Mouse (Mus musculus): ENCODE results near the gene Dtnb.
A peak's percentile ranks its signal among the peaks of the same experiment; 100 is the strongest.

The Dtnb gene

DNA sequence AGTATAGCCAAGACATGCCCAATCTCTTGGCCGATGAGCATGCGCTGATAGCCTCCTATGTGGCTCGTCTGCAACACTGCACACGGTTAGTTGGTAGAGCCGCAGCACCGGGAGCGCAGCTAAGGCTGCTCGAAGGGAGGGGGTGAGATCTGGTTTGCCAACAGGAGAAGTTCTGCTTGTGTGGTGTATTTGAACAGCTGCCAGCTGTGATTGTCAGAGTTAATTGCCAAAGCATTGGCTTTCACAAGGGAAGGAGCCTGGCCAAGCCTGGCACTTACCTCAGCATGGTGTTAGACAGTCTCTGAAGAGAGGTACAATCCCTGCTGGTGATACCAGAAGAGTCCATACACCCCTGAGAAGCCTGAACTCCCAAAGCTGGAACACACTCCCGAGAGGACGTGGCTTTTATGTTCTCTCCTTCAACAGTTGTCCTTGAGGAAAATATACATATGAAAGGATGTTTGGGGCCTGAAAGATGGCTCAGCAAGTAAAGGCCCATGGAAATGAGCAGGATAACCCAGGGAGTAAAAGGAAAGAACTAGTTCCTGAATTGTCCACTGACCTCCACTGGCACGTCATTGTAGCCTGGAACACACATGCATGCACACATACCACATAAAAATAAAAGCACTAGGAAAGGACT is 160.6 kb downstream of the Dtnb start:
- peak; percentile 60 to 68 for DNase-seq (ENCODE audit: low spot score in 2 of 2)

DNA sequence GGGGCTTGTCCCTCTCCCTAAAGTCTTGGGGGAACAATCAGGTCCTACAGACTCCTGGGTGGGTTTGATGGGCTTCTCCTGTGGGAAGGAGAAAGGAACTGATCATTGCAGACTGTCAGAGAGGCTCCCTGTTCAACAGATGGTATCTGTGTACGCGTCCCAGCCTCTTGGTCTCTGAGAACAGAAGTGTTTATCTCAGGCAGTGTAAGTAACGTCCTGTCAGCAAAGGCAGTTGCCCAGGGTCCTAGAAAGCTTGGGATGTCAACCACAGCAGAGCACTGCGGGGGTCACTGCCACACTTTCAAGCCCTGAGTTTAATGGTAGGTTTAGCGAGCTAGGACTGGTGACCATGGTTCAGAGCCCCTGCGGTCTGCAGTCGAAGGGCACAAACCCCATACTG is 161.1 kb downstream of the Dtnb start:
- DNase-seq (ENCODE audit: low spot score in 2 of 2) = no peak

- no peak for DNase-seq (ENCODE audit: low spot score in 2 of 2)
Observed at GRCm38 (mm10) chr12:3737009-3737408, 164.8 kb downstream of the Dtnb start.

DNA sequence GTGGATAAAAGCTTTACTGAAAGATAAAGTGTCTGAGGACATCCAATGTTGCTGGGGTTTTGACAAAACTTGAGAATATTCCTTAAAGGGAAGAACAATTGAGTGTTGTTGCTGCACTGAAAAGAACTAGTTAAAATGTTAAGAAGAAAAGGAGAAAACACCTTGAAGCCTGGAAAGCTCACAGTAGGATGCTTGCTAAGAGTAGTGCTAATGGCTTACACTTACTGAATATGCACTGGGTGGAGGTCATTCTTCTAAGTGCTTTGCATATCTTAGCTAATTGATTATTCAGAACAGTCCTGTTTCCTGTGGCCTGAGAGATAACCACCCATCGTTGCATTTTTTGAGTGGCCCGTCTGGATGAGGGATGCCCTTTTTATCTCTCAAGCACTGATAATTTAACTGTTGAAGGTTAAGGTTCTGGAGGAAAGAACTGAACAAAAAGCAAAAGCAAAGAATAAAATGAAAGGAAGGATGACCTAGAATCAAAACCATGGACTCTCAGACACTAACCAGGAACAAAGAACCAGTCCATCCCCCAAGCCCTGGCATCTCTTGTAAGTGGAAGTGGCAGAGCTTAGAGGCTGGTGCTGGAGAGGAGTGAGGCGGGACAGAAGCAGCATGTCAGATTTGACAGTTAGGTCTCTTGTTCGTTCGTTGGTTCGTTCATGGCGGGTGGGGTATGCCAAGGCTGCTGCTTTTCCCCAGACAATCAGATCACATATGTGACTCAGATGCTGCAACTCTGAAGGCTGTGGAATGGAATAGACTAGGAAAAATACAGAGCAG is 166.8 kb downstream of the Dtnb start:
- DNase-seq (ENCODE audit: low spot score in 2 of 2) = no peak

DNA sequence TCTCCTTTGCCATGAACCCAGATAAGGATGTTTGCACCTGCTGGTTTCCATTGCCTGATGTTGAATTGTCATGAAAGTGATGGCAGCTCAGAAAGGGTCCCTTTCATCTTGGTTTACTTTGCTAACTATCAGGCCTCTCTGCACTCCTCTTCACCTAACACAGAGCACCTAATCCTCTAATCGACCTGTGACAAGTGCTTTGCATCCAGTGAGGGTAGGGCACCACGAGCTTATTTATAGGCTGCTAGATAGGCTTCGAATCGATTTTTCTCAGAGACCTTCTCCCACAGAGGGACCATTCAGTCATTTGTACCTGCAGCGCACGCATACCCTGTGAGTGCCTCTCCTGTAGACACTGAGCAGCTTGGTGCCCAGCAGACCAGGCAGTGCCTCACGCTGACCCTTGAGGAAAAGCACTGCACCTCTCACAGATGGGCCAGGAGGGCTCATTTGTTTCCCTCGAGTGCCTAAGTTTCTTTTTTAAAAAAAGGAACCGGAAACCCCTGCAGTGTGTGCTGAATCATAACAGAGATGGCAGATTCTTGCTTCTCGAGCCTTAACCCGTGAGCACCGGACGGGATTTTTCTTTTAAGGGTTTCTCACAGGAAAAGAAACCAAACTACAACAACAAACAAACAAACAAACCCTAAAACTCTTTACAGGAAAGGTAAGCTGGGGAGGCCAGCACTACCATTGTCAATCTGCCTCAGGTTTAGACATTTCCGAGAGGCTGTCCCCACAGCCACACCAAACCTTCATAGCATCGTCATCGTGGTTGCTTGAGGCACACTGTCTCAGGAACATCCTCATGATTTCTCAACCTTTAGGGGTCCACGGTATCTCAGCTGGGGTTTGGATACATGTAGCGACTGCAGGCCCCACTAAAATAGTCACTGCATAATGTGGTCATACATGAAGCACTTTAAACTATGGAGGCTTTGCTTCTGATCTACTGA is 167.8 kb downstream of the Dtnb start:
- no peak for DNase-seq (ENCODE audit: low spot score in 2 of 2)

DNA sequence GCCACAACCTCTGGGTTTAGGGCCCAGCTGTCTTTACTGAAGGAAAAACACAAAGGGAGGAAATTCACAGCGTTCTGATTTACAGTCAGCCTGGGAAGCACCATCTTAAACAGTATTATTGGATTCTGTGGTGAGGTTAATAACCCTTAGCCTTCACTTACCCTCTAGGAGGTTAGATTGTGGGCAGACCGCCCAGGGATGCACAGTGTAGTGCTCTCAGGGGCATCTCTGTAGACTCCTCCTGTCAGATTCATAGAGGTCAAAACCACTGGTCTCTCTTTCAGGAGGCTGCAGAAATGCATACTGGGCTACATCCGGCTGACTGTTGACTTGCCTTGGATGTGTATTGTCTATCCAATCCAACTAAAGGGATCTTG is 168.5 kb downstream of the Dtnb start:
- no peak for DNase-seq (ENCODE audit: low spot score in 2 of 2)

- DNase-seq (ENCODE audit: low spot score in 2 of 2) = peak in 1 of 2 experiments; percentile 53
Observed at GRCm38 (mm10) chr12:3745432-3746105, 173.4 kb downstream of the Dtnb start.

DNA sequence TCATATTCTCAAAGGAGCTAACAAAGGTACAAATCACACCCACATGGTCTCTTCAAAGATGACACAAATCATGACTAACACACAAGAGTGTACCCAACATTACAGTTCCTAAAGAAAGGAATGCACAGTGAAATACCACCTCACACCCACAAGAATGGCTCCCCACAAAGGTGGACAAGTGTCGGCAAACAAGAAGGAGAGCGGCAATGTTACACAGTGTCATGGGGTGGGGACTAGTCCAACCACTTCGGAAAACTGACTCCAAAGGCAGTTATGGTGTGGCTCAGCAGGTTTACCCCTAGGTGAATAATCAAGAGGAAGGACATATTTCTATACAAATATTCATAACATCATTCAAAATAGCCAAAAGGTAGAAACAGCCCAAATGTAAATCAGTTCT is 174.2 kb downstream of the Dtnb start:
- DNase-seq (ENCODE audit: low spot score in 2 of 2) = no peak

DNA sequence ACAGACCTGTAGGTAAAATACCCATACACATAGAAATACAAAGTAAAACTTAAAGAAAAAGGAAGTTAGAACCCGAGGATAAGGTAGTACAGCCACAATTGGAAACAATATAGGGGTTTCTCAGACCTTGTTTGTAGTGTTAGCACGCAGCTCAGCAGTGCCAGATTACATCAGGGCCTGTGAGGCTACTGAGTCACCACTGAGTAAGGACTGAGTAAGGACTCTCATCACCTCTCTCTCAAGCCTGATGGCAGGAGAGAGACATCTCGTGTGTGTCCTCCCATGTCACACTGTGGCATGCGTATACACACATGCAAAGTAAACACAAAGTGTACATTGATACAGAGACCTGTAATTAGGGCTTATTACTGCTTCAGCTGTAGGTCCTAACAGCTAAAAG is 175.4 kb downstream of the Dtnb start:
- DNase-seq (ENCODE audit: low spot score in 2 of 2) = no peak

- no peak for DNase-seq (ENCODE audit: low spot score in 2 of 2)
Observed at GRCm38 (mm10) chr12:3755522-3755921, 183.3 kb downstream of the Dtnb start.

- no peak for DNase-seq (ENCODE audit: low spot score in 2 of 2)
Observed at GRCm38 (mm10) chr12:3756216-3756615, 184.0 kb downstream of the Dtnb start.

GRCm38 (mm10) chr12:3758127-3758526 is 185.9 kb downstream of the Dtnb start:
- DNase-seq (ENCODE audit: low spot score in 2 of 2) = no peak

DNA sequence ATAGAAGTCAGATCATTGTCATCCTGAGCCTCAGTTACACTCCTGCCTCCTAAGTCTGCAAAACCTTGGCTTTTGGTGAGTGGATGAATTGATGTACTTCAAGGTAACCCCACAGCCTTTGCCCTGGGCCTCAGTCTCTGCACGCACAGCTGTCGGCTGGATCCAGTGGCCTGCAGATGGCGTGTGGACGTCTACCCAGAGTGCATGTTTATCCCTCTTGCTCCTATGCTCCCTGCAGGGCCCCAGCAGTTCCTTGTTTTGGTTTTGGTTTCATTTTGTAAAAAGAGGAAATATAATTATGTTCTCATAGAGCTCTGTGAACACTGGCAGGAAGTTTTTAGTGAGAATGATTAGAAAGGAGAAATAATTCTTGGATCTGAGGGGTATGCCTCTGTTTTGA is 187.2 kb downstream of the Dtnb start:
- DNase-seq (ENCODE audit: low spot score in 2 of 2) = peak in 1 of 2 experiments; percentile 41

DNA sequence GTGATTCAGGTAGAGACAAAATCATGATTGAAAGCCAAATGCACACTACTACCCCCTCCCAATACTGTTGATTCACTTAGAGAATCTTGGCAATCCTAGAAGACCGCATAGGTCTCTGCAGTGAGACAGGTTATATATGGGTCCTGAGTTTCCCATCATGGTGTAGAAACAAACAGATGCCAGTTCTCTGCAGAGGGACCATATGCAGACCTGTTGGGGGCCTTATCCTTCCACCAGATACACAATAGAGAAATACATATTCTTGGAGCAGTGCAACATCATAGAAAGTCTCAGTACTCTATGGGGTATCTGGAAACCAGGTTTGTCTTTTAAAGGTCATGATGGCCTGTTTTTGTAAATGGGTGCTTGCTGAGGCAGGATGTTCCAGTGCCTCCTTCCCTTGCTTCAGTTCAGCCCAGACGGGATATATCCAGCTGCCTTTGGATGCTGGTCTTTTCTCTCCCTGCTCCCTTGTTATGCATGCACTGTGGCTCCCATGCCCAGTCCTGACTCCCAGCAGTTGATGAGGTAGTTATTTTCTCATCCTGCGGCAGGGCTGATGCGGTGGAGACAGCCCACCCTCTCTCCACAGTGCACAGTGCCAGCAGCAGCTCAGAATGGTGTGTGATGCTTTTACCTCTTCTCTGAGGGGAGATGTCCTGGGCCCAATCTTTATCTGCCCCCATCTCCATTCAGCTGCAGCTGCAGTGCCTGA is 188.9 kb downstream of the Dtnb start:
- no peak for DNase-seq (ENCODE audit: low spot score in 2 of 2)

DNA sequence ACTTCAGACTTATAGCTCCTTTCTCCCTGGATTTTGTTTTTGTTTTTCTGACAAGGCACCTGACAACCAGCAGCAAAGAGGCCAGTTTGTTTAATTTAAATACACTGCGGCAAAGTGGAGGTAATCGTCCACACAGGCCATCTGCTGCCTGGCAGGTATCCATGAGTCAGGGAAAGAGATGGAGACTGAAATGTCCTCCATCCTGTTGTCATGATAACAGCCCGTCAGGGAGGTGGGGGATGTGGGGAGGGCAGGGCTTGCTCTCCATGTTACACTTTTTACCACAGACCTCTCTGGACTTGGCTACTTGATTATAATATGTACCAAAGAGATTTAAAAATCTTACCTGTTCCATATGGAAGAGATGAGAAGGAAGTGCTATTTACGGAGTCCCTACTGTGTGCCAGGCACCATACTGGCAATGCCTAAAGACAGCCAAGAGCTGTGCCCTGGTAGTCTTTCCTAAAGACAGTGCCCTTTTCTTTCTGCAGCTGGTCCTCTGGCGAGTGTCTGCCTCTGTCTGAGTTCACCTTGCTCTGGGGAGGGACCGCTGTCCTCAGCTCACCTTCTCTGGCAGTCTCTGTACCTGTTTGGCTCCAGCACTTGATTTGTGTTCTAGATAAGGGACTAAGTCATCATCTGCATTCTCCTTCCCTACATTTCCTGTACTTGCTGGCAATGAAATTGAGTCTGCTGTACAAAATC is 189.6 kb downstream of the Dtnb start:
- DNase-seq (ENCODE audit: low spot score in 2 of 2) = peak in 1 of 2 experiments; percentile 48

DNA sequence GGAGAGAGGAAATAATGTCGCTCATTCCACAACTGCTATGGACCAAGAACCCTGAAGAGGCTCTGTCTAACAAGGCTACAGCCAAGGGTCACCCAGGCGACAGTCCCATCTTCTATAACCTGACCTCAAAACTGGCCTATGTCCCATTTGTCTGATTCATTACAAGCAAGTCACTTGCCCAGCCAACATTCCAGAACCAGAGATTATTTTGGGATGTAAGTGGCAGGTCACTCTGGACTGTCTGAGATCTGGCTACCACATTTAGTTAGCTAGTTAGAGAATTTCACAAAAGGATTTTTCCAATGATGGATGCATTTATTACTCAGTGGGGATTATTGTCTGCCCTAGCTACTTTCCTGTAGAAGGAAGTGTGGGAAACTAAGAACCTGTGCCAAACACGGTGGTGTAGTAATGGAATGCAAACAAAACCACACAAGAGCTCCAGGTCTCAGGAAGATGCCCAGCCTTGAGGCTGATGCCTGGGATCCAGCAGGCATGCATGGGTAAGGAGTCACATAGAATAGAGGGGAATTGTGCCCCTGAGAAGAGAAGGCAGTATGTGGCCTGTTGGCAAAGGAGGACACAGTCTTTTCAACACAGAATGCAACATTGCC is 192.1 kb downstream of the Dtnb start:
- no peak for DNase-seq (ENCODE audit: low spot score in 2 of 2)

DNA sequence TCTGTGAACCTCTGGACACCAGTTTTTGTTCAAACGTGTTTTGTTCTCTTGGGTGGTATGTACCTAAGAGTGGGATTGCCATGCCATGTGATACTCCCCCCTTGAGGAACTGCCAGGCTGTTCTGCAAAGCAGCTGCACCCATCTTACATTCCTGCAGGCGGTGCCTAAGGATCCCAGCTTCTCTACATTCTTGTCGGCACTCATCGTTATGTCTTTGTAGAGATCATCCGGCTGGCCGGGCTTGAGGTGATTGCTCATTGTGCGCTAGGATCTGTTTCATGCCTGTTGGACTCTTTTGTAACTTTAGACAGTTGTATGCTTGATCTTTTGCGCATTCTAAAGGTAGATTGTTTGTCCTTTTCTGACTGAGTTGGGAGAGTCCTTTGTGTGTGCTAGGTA is 195.2 kb downstream of the Dtnb start:
- no peak for DNase-seq (ENCODE audit: low spot score in 2 of 2)

GRCm38 (mm10) chr12:3768391-3768790 is 196.2 kb downstream of the Dtnb start:
- DNase-seq (ENCODE audit: low spot score in 2 of 2) = no peak

DNA sequence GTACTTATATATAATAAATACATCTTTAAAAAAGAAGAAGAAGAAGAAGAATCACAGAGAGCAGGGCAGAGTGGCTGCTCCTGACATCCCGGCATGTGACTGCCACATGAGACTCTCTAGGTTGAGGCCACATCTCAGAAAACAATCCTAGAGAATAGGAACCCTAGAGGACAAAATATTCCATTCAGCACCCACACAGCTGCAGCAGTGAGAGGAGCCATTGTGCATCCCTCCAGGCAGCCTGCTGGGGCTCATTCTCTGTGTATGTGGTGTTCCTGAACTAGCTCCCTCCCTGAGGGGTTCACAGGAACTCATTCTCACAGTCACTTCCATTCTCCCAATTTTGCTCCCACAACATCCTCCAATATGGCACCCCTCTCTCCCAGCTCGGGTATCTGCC is 198.4 kb downstream of the Dtnb start:
- DNase-seq (ENCODE audit: low spot score in 2 of 2) = no peak

- no peak for DNase-seq (ENCODE audit: low spot score in 2 of 2)
Observed at GRCm38 (mm10) chr12:3771080-3771479, 198.9 kb downstream of the Dtnb start.
